Mouse (Mus musculus): Measurements from ENCODE around the gene Ttc39d.
"Not testable (repeated sequence)": the region's sequence is repeated elsewhere in the genome, so short reads cannot be mapped to it uniquely, and the experiment has no call there.

The Ttc39d gene

DNA sequence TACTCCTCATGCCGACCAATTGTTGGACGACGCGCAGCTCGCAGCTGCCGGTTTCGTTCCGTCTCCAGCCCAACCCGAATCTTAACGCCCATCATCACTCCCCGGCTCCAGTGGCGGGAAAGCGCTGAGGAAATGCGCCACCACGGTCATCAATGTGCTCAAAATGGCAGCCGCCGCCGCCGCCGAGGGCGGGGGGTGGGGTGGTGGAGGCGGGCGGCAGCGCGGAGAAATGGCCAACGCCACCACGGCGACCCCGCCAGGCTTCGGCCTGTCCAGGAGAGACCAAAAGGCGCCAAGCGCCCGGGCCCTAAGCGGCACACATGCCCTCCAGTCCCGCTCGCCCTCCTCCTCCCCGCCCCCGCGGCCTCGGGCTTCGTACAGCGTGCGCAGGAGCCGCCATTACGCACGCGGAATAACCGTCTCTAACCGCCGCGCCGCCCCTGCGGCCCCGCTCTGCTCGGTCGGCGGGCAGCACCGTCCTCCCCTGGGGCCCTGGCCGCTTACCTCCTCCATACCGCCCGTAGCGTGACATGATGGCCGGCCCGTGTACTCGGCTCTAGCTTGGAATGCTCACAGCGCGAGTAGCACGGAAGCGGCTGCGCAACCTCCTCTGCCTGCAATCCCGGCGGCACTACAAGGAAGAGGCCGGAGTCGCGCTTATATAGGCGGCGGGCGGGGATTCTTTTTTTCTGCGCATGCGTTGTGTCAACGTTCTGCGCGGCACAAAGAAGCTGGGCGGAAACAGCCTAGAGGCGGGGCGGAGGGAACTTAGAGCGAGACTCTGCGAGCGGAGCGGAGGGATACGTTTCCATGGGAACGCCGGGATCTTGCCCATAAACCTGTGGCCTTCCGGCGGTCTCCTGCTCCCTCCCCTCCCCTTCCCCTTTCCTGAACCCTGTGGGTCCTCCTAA is at the start of gene Ttc39d, which contains the start of gene Srsf7:
Gene Ttc39d (plus strand): TSS at position 790 of the 911 bp plus-strand sequence.
Gene Srsf7 (minus strand): TSS at position 637 of the 911 bp plus-strand sequence.
- ATAC-seq (ENCODE audit: insufficient number of reproducible peaks, low FRiP score, low TSS enrichment): peak; percentile 90

DNA sequence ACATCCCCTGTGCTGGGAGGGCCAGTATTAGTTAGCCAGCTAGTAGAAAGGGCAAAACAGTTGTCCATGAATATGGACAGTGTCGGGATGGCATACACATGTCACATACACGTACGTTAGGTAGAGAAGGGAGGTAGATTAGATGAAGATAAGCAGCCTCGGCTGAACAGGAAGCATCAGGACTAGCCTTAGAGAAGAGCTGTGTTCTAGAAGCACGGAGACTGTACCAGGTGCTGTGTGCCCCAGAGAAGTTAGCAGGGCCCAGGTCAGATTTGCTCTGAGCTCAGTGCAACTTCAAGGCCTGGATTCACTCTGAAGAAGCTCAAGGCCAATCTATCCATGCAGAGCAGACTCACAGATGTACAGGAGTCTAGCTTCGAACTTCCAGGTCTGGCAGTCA is 49.8 kb upstream of the Ttc39d start:
- ATAC-seq (ENCODE audit: insufficient number of reproducible peaks, low FRiP score, low TSS enrichment): no peak

- no peak for ATAC-seq (ENCODE audit: insufficient number of reproducible peaks, low FRiP score, low TSS enrichment)
These were observed 46.8 kb upstream of the Ttc39d start for GRCm38 (mm10) chr17:80160454-80160853.

GRCm38 (mm10) chr17:80163991-80164390 is 43.3 kb upstream of the Ttc39d start:
- no peak for ATAC-seq (ENCODE audit: insufficient number of reproducible peaks, low FRiP score, low TSS enrichment)

- peak; percentile 82 for ATAC-seq (ENCODE audit: insufficient number of reproducible peaks, low FRiP score, low TSS enrichment)
These were observed 41.5 kb upstream of the Ttc39d start for GRCm38 (mm10) chr17:80165741-80166140.

GRCm38 (mm10) chr17:80166346-80166745 is 40.9 kb upstream of the Ttc39d start:
- no peak for ATAC-seq (ENCODE audit: insufficient number of reproducible peaks, low FRiP score, low TSS enrichment)

DNA sequence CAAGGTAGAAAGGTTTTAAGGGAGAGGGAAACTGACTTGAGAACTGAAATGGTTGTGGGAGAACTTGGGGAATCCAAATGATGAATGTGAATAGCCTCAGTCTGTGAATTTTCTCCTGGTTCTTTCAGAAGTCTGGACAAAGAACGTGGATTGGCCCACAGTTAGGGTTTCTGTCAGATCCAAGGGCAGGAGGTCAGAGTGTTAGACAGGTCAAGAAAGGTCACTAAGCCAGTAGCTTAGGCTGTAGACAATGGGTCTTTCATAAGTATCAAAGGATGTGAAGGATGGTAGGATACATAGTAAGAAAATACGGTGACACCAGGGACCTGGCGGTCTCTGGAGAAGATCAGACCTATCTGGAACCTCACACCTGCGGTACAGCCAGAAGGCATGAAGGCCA is 39.8 kb upstream of the Ttc39d start:
- no peak for ATAC-seq (ENCODE audit: insufficient number of reproducible peaks, low FRiP score, low TSS enrichment)

DNA sequence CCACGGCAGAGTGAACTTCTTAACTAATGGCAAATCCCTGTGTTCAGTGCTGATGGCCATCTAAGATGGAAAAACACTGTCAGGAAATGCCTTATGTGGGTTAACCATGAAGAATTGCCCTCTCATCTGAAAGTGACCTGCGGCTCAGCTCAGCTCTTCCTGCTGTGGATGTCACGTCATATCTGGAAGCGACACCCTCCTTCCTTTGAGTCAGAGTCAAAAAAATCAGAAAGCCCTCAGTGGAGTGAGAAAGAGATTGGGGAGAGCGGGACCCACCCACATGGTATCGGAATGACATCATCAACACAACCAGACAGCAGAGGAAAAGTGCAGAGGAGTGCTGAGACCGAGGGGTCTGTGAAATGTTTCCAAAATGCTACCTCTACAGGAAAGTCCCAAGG is 39.4 kb upstream of the Ttc39d start:
- ATAC-seq (ENCODE audit: insufficient number of reproducible peaks, low FRiP score, low TSS enrichment): no peak

DNA sequence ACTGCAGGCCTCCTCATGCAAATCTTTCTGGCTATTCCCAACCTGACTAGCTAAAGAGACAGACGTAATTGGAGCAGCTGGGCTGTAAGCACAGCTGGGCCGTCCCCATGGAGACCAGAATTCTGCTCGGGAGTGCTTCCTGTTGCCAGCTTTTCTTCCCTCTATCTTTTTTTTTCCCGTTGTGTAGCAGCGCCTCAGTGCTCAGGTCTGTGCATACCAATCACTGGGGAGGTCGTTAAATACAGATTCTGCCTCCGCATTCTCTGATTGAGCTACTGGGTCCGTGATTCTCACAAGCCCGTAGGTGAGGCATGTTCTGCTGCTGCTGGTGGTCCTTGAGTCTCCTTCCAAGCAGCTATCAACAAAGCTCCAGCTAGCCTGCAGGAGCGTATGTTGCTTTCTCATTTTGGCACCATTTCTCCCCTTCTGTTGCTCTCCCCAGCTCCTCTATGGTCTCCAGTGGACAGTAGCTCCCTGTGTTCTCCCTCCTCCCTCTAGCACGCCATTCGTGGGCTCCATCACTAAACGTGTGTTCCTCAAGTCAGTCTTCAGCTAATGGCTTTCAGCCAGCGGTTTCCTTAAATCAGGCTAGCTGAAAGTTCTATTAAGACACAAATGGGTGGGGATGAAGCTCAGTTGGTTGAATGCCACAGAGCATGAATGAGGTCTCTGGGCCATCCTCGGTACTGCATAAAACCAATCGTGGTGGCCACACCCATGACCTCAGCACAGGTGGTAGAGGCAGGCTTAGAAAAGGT is 38.7 kb upstream of the Ttc39d start:
- peak; percentile 60 for ATAC-seq (ENCODE audit: insufficient number of reproducible peaks, low FRiP score, low TSS enrichment)

DNA sequence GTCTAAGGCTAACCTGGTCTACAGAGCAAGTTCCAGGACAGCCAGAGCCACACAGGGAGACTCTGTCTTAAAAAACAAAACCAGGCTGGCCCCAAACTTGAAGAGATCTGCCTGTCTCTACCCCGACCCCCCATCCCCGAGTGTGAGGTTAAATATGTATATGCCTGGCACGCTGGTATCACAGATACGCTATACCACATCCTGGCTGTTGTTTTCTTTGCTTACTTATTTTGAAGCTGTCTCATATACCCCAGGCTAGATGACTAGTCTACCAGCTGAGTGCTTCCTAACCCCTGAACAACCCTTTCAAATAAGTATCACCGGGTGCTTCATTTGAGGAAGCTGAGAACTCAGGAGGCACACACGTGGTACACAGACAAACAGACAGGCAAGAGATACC is 37.5 kb upstream of the Ttc39d start:
- no peak for ATAC-seq (ENCODE audit: insufficient number of reproducible peaks, low FRiP score, low TSS enrichment)

- peak; percentile 74 for ATAC-seq (ENCODE audit: insufficient number of reproducible peaks, low FRiP score, low TSS enrichment)
These were observed 36.3 kb upstream of the Ttc39d start for GRCm38 (mm10) chr17:80170951-80171350.

DNA sequence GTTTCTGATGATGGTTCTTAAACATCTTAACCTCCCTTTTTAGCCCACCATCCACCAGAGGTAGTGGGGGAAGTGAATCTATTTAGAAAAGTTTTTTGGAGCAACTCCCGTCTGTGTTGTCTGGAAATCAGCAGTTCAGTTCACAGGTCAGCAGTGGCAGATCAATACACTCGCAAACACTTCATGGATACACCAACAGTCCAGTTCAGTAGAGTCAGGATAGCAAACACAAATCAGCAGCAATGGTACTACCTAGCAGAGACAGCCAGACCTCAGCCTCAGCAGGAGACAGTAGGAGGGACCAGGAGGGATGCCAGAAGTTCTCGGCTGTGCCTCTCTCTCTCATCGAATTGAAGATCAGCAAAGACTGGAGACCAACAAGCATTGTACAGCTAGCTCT is 35.3 kb upstream of the Ttc39d start:
- no peak for ATAC-seq (ENCODE audit: insufficient number of reproducible peaks, low FRiP score, low TSS enrichment)

DNA sequence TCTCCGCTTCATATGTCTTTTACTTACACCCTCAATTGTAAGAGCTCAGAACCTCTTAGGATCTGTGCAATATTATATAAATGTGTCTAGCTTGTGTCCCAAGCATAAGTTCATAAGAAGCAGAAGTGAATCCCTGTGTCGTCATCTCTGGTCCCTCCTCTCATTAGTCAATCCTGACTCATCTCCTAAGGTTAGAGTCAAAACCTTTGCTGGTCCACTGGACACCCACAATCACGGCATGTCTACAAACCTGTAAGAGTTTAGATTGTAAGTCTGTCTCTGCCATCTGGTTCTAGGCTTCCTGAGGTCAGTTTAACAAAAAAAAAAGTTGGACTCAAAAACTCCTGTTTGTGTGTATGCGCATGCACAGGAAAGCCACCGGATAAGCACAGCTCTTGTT is 34.5 kb upstream of the Ttc39d start:
- no peak for ATAC-seq (ENCODE audit: insufficient number of reproducible peaks, low FRiP score, low TSS enrichment)

GRCm38 (mm10) chr17:80173708-80174107 is 33.6 kb upstream of the Ttc39d start:
- no peak for ATAC-seq (ENCODE audit: insufficient number of reproducible peaks, low FRiP score, low TSS enrichment)

DNA sequence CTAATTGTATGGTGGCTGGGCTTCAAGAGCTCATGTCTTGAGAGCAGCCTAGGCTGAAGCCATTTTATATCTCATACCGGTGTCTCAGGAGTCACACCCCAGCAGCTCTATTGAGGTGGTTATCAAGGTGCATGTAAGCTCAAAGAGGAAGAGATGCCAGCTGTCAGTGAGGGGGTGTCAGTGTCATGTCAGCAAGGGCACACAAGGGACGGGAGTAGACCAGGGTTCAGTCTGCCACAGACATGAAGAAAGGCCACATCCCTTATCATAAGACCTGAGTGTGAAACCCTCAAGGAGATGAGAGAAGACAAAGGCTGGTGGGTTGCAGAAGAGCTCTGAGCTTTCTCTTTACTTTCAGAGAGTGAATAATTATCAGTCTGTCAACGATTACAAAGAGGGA is 33.1 kb upstream of the Ttc39d start:
- no peak for ATAC-seq (ENCODE audit: insufficient number of reproducible peaks, low FRiP score, low TSS enrichment)

DNA sequence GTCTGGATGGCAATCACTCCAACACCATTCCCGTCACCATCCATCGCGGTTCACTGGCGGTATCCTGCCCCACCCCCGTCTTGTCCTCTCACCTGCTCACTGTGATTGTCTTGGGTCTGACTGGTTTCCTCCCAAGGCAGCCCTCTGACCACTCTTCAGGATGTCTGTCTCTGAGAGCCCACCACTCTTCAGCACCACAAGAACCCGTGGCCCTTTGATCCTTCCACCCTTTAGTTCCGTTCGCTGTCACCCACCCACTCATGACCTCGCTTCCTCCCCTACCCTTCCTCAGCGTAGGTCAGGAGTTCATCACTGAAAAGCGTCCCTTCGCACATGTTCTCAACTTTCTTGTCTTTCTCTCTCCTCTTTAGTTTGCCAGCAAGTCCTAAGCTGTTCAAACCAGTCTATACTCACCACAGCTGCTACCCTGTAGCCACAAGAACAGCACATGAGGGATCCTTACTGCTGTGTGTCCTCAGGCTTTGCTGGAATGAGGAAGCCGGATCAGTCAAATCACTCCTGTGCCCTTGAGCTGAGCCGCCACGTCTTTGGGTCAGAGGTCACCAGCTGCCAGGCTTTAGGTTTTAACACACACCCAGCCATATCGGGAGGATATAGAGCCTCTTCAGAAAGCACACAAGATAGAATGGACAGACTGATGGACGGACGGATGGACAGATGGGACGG is 32.4 kb upstream of the Ttc39d start:
- no peak for ATAC-seq (ENCODE audit: insufficient number of reproducible peaks, low FRiP score, low TSS enrichment)

GRCm38 (mm10) chr17:80175386-80175739 is 31.9 kb upstream of the Ttc39d start:
- ATAC-seq (ENCODE audit: insufficient number of reproducible peaks, low FRiP score, low TSS enrichment): no peak

DNA sequence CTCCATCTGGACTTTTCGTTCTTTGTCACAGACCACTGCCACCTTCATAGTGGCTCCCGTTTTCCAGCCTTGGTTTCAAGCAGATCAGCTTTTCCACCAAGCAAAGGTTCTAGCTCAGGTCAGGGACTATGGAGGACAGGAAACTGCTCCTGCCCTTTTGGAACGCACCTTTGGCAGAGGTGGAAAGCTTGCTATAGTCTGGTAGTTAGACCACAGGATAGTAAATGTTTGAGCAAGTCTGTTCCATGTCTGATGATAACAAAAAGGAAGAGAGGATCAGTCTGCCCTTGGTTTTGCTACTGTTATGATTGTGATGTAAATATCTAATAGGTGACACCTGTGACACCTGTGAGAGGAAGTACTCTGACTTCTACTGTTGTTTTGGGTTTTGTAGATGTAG is 31.3 kb upstream of the Ttc39d start:
- no peak for ATAC-seq (ENCODE audit: insufficient number of reproducible peaks, low FRiP score, low TSS enrichment)

DNA sequence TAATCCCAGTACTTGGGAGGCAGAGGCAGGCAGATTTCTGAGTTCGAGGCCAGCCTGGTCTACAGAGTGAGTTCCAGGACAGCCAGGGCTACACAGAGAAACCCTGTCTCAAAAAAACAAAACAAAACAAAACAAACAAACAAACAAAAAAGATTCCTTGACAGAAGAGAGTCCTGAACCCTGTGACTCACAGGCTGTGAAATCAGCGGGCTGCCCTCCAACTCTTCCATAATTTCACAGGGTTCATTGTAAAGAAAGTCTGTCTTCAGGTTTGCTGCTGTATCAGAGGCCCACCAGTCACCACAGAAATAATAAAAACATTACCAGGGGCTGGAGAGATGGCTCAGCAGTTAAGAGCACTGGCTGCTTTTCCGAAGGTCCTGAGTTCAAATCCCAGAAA is 28.4 kb upstream of the Ttc39d start:
- ATAC-seq (ENCODE audit: insufficient number of reproducible peaks, low FRiP score, low TSS enrichment): not testable (repeated sequence)

- ATAC-seq (ENCODE audit: insufficient number of reproducible peaks, low FRiP score, low TSS enrichment): peak; percentile 61
These were observed 27.3 kb upstream of the Ttc39d start for GRCm38 (mm10) chr17:80179959-80180358.

- ATAC-seq (ENCODE audit: insufficient number of reproducible peaks, low FRiP score, low TSS enrichment): no peak
These were observed 26.8 kb upstream of the Ttc39d start for GRCm38 (mm10) chr17:80180468-80180867.

Data from cerebellum, adult (tissue).